Mouse (Mus musculus) cerebellum, adult 11-12 months (tissue): ENCODE data around the gene Rnf141.

ENCODE experiments used
- DNase-seq: peaks from one replicate; pipeline ENCODE4 v3.0.0; 2022

The Rnf141 gene

GRCm38 (mm10) chr7:110843916-110844874 lies at the start of gene Rnf141:
Gene Rnf141, minus strand, starts transcription at chr7:110844457.
- peak; percentile 89 for DNase-seq

GRCm38 (mm10) chr7:110891501-110891986 lies 47.3 kb upstream of the Rnf141 start:
- DNase-seq: no peak

GRCm38 (mm10) chr7:110881746-110882333 lies 37.6 kb upstream of the Rnf141 start:
- no peak for DNase-seq

GRCm38 (mm10) chr7:110878028-110878427 lies 33.8 kb upstream of the Rnf141 start:
- no peak for DNase-seq

GRCm38 (mm10) chr7:110876965-110877364 lies 32.7 kb upstream of the Rnf141 start:
- no peak for DNase-seq

- no peak for DNase-seq
These were observed 24.6 kb upstream of the Rnf141 start for GRCm38 (mm10) chr7:110868807-110869206.

- no peak for DNase-seq
These were observed 22.9 kb upstream of the Rnf141 start for GRCm38 (mm10) chr7:110867116-110867515.

GRCm38 (mm10) chr7:110866021-110866420 lies 21.8 kb upstream of the Rnf141 start:
- no peak for DNase-seq

GRCm38 (mm10) chr7:110865570-110865969 lies 21.3 kb upstream of the Rnf141 start:
- DNase-seq: no peak

GRCm38 (mm10) chr7:110865038-110865437 lies 20.8 kb upstream of the Rnf141 start:
- no peak for DNase-seq

GRCm38 (mm10) chr7:110862751-110863289 lies 18.6 kb upstream of the Rnf141 start, which contains the start of gene Lyve1:
Gene Lyve1, minus strand, starts transcription at chr7:110863239.
- DNase-seq: no peak

- no peak for DNase-seq
These were observed 15.9 kb upstream of the Rnf141 start for GRCm38 (mm10) chr7:110860129-110860528.

GRCm38 (mm10) chr7:110855604-110856003 lies 11.3 kb upstream of the Rnf141 start:
- DNase-seq: no peak

GRCm38 (mm10) chr7:110854927-110855546 lies 10.8 kb upstream of the Rnf141 start:
- no peak for DNase-seq

- no peak for DNase-seq
These were observed 10.3 kb upstream of the Rnf141 start for GRCm38 (mm10) chr7:110854519-110854918.

GRCm38 (mm10) chr7:110853611-110854010 lies 9.4 kb upstream of the Rnf141 start:
- DNase-seq: no peak

GRCm38 (mm10) chr7:110851541-110852203 lies 7.4 kb upstream of the Rnf141 start:
- DNase-seq: no peak

- no peak for DNase-seq
These were observed 4.1 kb upstream of the Rnf141 start for GRCm38 (mm10) chr7:110848371-110848770.

GRCm38 (mm10) chr7:110847321-110847720 lies 3.1 kb upstream of the Rnf141 start:
- no peak for DNase-seq

GRCm38 (mm10) chr7:110840332-110840731 lies 3.9 kb downstream of the Rnf141 start:
- no peak for DNase-seq

GRCm38 (mm10) chr7:110834522-110834921 lies 9.7 kb downstream of the Rnf141 start:
- DNase-seq: no peak

GRCm38 (mm10) chr7:110834018-110834417 lies 10.2 kb downstream of the Rnf141 start:
- no peak for DNase-seq

GRCm38 (mm10) chr7:110833024-110833423 lies 11.2 kb downstream of the Rnf141 start:
- DNase-seq: no peak
